Mouse (Mus musculus) ES-E14 (cell line): ENCODE data around the gene Kat6b. TPM values are rescaled to one million over a fixed set of nuclear protein-coding genes. Genes with fewer than 3 reads are reported as not detected.

Source experiments
- DNase-seq: peaks from one replicate; pipeline ENCODE4 v3.0.0-alpha.2; 2013; ENCODE audit warnings: low read depth, low spot score
- H3K27ac ChIP-seq: 2 replicates; pipeline ENCODE4 v1.5.1; 2012; ENCODE audit warnings: low read depth, mild to moderate bottlenecking, low read length, moderate library complexity, mixed read lengths; ENCODE audit not compliant: poor library complexity, insufficient read depth, severe bottlenecking
- H3K36me3 ChIP-seq: 2 replicates; pipeline ENCODE4 v1.6.1; 2012; ENCODE audit warnings: mild to moderate bottlenecking, low read length, moderate library complexity, mixed read lengths; ENCODE audit not compliant: control insufficient read depth, poor library complexity, insufficient read depth, severe bottlenecking
- H3K4me1 ChIP-seq, 2 experiments: fragments of 150-350 bp in 1 of 2; sonication (generic) in 1 of 2; 2 replicates each; pipeline ENCODE4 v1.6.1; 2012; ENCODE audit warnings: low read length in 2 of 2, mild to moderate bottlenecking in 1 of 2, mixed read lengths in 1 of 2; ENCODE audit not compliant: control insufficient read depth in 2 of 2, insufficient read depth in 2 of 2, poor library complexity in 1 of 2
- H3K4me3 ChIP-seq, 2 experiments: fragments of 150-350 bp in 1 of 2; sonication (generic) in 1 of 2; 2 replicates each; pipeline ENCODE4 v1.5.1; 2012; ENCODE audit warnings: low read length in 2 of 2, low read depth in 1 of 2, mild to moderate bottlenecking in 1 of 2, mixed read lengths in 1 of 2; ENCODE audit not compliant: insufficient read depth in 1 of 2, poor library complexity in 1 of 2, severe bottlenecking in 1 of 2
- H3K9ac ChIP-seq: 2 replicates; pipeline ENCODE4 v1.6.1; 2012; ENCODE audit warnings: low read depth, mild to moderate bottlenecking, low read length, mixed read lengths; ENCODE audit not compliant: poor library complexity, insufficient read depth, severe bottlenecking
- H3K9me3 ChIP-seq: fragments of 150-350 bp; sonication (generic); 2 replicates; pipeline ENCODE4 v1.6.1; 2012; ENCODE audit warnings: low read depth, mild to moderate bottlenecking, low read length; ENCODE audit not compliant: control insufficient read depth, insufficient read depth
- CHD2 ChIP-seq: IDR thresholded peaks from 2 replicates; pipeline ENCODE4 v1.6.1; 2014; ENCODE audit warnings: mild to moderate bottlenecking, low read depth, low read length, inconsistent platforms
- HCFC1 ChIP-seq: IDR thresholded peaks from 2 replicates; pipeline ENCODE4 v1.6.1; 2012; ENCODE audit warnings: low read length, inconsistent platforms, borderline replicate concordance; ENCODE audit not compliant: insufficient read depth
- MAFK ChIP-seq: IDR thresholded peaks from 2 replicates; pipeline ENCODE4 v1.6.1; 2014; ENCODE audit warnings: mild to moderate bottlenecking, low read depth, low read length, inconsistent platforms; ENCODE audit not compliant: insufficient read depth
- ZC3H11A ChIP-seq: IDR thresholded peaks from 2 replicates; pipeline ENCODE4 v1.6.1; 2012; ENCODE audit warnings: low read depth, mild to moderate bottlenecking, inconsistent platforms, low read length, borderline replicate concordance
- ZNF384 ChIP-seq: IDR thresholded peaks from 2 replicates; pipeline ENCODE4 v1.6.1; 2012; ENCODE audit warnings: low read depth, low read length, inconsistent platforms
- in situ Hi-C, 2 experiments: fragments of 600-800 bp; cut with MboI; formaldehyde crosslinking; loops; one replicate each; pipeline ENCODE4 v1.15.1; 2025; ENCODE audit warnings: low sequenced_read_pairs in 2 of 2, inconsistent platforms in 1 of 2; ENCODE audit not compliant: unreplicated experiment in 2 of 2
- total RNA-seq: library from RNA; depleted of rRNA; stranded (reverse); fragments of 300-350 nt; gene quantifications from 2 replicates; pipeline ENCODE4 v1.2.3, GENCODE M21; 2012

The Kat6b gene
- total RNA-seq, 1 experiment = 172 TPM

- no peaks in the 10 kb centered on the region for H3K9me3 ChIP-seq
- DNase-seq = no peak
- in situ Hi-C loops = no loop called here
- peaks cover 0 to 4% of the 10 kb centered on the region in 2 experiments; a peak in 1 of 4 replicates for H3K4me1 ChIP-seq
- no peak overlapping the region for H3K9ac ChIP-seq
- H3K27ac ChIP-seq = no peak overlapping the region
- no peak overlapping the region for H3K4me3 ChIP-seq
- no peaks in the 10 kb centered on the region for H3K36me3 ChIP-seq
- TF ChIP-seq CHD2 (no peak), ZC3H11A (no peak), ZNF384 (no peak), MAFK (no peak), HCFC1 (no peak)
Measured at GRCm38 (mm10) chr14:21683834-21684233, 202.6 kb downstream of the Kat6b start.

GRCm38 (mm10) chr14:21685411-21686146 lies 204.3 kb downstream of the Kat6b start:
- Histone ChIP-seq H3K9ac (no peak overlapping the region), H3K4me3 (no peak overlapping the region; a peak in 1 of 4 replicates), H3K9me3 (no peaks in the 10 kb centered on the region), H3K27ac (no peak overlapping the region), H3K36me3 (no peaks in the 10 kb centered on the region), H3K4me1 (peaks cover 0 to 4% of the 10 kb centered on the region in 2 experiments; a peak in 1 of 4 replicates)
- TF ChIP-seq MAFK (no peak), CHD2 (no peak), ZC3H11A (no peak), ZNF384 (no peak), HCFC1 (no peak)
- in situ Hi-C loops = no loop called here
- no peak for DNase-seq

GRCm38 (mm10) chr14:21686376-21687279 lies 205.4 kb downstream of the Kat6b start:
- in situ Hi-C loops = no loop called here
- H3K4me3 ChIP-seq = peak overlapping the region; percentile 64 to 69
- H3K36me3 ChIP-seq = no peaks in the 10 kb centered on the region
- no peaks in the 10 kb centered on the region for H3K9me3 ChIP-seq
- peak overlapping the region; percentile 49 for H3K9ac ChIP-seq
- peaks cover 0 to 4% of the 10 kb centered on the region in 2 experiments; a peak in 1 of 4 replicates for H3K4me1 ChIP-seq
- DNase-seq = no peak
- H3K27ac ChIP-seq = no peak overlapping the region; the same call in 1 of the 2 replicates
- TF ChIP-seq CHD2 (no peak), ZNF384 (no peak), HCFC1 (no peak), MAFK (no peak), ZC3H11A (no peak)

GRCm38 (mm10) chr14:21691070-21691469 lies 209.8 kb downstream of the Kat6b start:
- H3K4me3 ChIP-seq = no peak overlapping the region
- DNase-seq = no peak
- H3K9me3 ChIP-seq = no peaks in the 10 kb centered on the region
- H3K27ac ChIP-seq = no peak overlapping the region
- H3K4me1 ChIP-seq = peaks cover 0 to 2% of the 10 kb centered on the region in 2 experiments; a peak in 1 of 4 replicates
- no peak for TF ChIP-seq CHD2
- no peak for TF ChIP-seq MAFK
- TF ChIP-seq ZC3H11A = no peak
- in situ Hi-C loops = no loop called here
- H3K9ac ChIP-seq = no peak overlapping the region
- no peaks in the 10 kb centered on the region for H3K36me3 ChIP-seq
